Mouse (Mus musculus): Measurements from ENCODE around the gene Frmd5. TPM values are rescaled to one million over a fixed set of nuclear protein-coding genes. Genes with fewer than 3 reads are reported as not detected.

Frmd5 gene
- polyA plus RNA-seq, 1 experiment: not detected

DNA sequence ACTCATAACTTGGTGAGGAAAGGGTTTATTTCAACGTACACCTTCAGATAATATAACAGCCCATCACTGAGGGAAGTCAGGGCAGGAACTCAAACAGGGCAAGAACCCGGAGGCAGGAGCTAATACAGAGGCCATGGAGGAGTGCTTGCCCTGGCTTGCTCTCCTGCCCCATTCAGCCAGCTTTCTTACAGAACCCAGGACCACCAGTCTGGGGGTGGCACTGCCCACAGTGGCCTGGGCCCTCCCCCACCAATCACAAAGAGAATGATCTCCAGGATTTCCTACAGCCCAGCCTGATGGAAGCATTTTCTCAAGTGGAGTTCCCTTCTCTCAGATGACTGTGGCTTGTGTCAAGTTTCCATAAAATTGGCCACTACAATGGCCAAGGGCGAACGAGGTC is 67.5 kb downstream of the Frmd5 start:
- TF ChIP-seq CTCF (IDR thresholded peaks at IDR 0.05; ENCODE audit: low read depth, low read length): no peak
- TF ChIP-seq POLR2A (IDR thresholded peaks at IDR 0.05; ENCODE audit: borderline replicate concordance, low read depth, low read length): no peak
- H3K27ac ChIP-seq (ENCODE audit: insufficient read depth, low read depth, low read length): no peak overlapping the region
- H3K4me3 ChIP-seq (ENCODE audit: insufficient read depth, low read length): no peak overlapping the region
- H3K4me1 ChIP-seq (ENCODE audit: control insufficient read depth, insufficient read depth, low read length): no peaks in the 10 kb centered on the region

DNA sequence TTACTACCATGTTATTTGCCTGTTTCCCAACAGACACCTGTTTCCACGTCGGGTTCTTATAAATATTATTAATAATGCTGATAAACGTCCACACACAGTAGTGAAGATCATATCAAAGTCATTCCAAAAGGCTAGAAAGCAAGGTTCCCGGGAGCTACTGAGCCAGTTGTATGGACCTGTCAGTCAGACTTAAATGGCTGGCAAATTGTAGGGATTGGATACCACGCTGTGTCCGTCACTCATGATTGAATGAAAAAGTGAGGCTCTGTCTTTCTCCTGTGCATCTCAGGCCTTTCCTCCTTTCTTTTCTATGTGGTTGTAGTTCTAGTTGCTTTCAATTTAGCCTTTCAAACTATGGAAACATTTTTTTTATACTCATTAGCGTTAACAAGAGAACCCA is 73.5 kb downstream of the Frmd5 start:
- no peak overlapping the region for H3K4me3 ChIP-seq (ENCODE audit: insufficient read depth, low read length)
- no peak overlapping the region for H3K27ac ChIP-seq (ENCODE audit: insufficient read depth, low read depth, low read length)
- H3K4me1 ChIP-seq (ENCODE audit: control insufficient read depth, insufficient read depth, low read length): no peaks in the 10 kb centered on the region
- no peak for TF ChIP-seq POLR2A (IDR thresholded peaks at IDR 0.05; ENCODE audit: borderline replicate concordance, low read depth, low read length)
- TF ChIP-seq CTCF (IDR thresholded peaks at IDR 0.05; ENCODE audit: low read depth, low read length): no peak

DNA sequence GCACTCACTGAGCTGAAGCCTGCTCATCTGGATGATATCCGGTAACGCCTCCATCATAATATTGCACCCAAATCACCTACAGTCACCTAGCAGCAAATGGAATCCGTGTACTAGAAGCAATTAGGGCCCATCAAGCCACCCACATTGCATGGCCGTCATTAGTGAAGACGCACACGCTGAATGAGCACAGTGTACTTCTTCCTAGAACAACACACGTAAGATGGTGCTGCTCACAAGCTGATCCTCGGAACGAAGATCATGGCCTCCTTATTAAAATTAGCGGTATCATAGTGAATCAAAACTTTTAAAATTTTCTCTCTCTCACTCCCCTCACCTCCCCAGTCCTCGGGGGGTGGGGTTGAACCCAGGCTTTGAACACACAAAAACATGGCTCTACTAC is 76.4 kb downstream of the Frmd5 start:
- H3K27ac ChIP-seq (ENCODE audit: insufficient read depth, low read depth, low read length): no peak overlapping the region
- no peaks in the 10 kb centered on the region for H3K4me1 ChIP-seq (ENCODE audit: control insufficient read depth, insufficient read depth, low read length)
- no peak overlapping the region for H3K4me3 ChIP-seq (ENCODE audit: insufficient read depth, low read length)
- TF ChIP-seq POLR2A (IDR thresholded peaks at IDR 0.05; ENCODE audit: borderline replicate concordance, low read depth, low read length): no peak
- no peak for TF ChIP-seq CTCF (IDR thresholded peaks at IDR 0.05; ENCODE audit: low read depth, low read length)

DNA sequence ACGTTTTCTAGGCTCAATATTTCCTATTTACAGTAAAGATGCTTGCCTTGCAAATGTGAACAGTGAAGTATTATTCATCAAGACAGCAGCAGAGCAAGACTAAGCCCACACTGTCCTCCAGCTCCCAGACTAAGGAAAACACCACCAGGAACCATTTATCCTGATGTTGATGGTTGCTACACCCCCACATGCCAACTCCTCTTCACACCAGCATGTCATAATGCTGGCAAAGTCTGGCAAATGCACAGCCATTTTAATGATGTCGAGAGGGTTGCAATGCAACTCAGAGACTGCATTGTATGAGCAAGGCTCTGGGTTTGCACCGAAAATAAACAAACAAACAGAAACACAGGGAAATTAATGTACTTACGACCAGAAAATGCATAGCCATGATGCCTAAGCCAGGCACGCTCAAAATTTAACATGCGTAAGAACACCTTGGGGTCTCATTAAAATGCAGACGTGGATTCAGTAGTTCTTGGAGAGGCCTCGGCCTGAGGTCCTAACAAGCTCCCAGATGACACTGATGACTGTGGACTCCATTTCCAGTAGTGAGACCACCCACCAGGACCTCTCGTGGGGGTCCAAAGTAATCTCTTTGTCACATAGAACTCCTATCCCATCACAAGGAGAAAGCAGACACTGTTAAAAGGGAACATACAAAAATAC is 77.8 kb downstream of the Frmd5 start:
- Histone ChIP-seq H3K27ac (ENCODE audit: insufficient read depth, low read depth, low read length) (no peak overlapping the region), H3K4me3 (ENCODE audit: insufficient read depth, low read length) (no peak overlapping the region), H3K4me1 (ENCODE audit: control insufficient read depth, insufficient read depth, low read length) (no peaks in the 10 kb centered on the region)
- TF ChIP-seq CTCF (IDR thresholded peaks at IDR 0.05; ENCODE audit: low read depth, low read length): no peak
- no peak for TF ChIP-seq POLR2A (IDR thresholded peaks at IDR 0.05; ENCODE audit: borderline replicate concordance, low read depth, low read length)

DNA sequence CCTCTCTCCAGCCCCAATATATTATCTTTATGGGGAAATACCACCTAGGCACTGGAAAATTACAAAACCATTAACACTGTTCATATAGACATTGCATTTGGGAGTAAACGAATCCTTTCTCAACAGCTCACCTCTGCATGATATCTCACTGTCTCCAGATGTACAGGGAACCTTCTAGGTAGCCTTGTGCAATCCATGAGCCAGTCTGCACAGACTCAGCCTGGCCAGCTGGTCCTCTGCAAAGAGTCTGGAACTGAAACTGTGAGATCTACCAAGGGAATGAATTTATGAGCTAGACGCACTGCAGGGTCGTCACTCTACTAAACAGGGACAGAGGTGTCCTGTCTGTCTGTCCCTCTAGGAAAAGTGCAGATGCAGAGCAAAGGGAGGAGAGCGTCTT is 82.0 kb downstream of the Frmd5 start:
- TF ChIP-seq POLR2A (IDR thresholded peaks at IDR 0.05; ENCODE audit: borderline replicate concordance, low read depth, low read length) (no peak), CTCF (IDR thresholded peaks at IDR 0.05; ENCODE audit: low read depth, low read length) (no peak)
- no peaks in the 10 kb centered on the region for H3K4me1 ChIP-seq (ENCODE audit: control insufficient read depth, insufficient read depth, low read length)
- no peak overlapping the region for H3K27ac ChIP-seq (ENCODE audit: insufficient read depth, low read depth, low read length)
- H3K4me3 ChIP-seq (ENCODE audit: insufficient read depth, low read length): no peak overlapping the region

DNA sequence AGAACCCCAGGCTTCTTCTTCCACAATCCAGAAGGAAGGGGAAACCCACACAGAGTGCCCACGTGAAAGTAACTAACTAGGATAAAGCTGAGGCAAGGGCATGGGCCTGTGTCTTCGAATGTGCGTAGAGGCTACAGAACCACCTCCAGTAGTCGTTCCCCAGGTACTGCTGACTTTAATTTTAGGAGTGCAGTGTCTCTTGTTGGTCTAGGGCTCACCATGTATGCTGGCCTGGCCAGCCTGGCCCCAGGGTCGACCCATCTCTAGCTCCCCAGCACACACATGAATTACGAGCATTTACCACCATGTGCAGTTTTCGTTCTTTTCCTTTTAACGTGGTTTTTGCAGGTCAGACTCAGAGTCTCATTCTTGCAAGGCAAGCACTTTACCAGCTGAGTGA is 83.1 kb downstream of the Frmd5 start:
- Histone ChIP-seq H3K4me3 (ENCODE audit: insufficient read depth, low read length) (no peak overlapping the region), H3K4me1 (ENCODE audit: control insufficient read depth, insufficient read depth, low read length) (no peaks in the 10 kb centered on the region), H3K27ac (ENCODE audit: insufficient read depth, low read depth, low read length) (no peak overlapping the region)
- no peak for TF ChIP-seq POLR2A (IDR thresholded peaks at IDR 0.05; ENCODE audit: borderline replicate concordance, low read depth, low read length)
- no peak for TF ChIP-seq CTCF (IDR thresholded peaks at IDR 0.05; ENCODE audit: low read depth, low read length)

DNA sequence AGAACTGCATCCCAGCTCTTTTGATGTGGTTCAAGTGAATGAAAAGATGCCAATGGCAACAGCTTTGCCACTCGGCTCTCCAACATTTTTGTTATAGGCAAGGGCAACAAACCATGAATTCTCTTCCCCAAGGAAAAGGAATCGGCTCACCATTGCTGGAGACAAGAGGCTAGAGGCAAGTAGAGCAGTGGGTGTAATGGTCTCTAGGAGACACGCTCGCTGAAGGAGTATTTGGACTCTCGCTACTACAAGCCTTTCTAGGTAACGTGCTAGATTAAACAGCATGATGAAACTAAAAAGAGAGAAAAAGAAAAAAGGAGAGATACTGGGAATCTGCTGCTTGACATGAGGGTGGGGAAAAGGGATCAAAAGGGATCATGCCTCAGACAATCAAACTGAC is 87.9 kb downstream of the Frmd5 start:
- TF ChIP-seq POLR2A (IDR thresholded peaks at IDR 0.05; ENCODE audit: borderline replicate concordance, low read depth, low read length): no peak
- no peak for TF ChIP-seq CTCF (IDR thresholded peaks at IDR 0.05; ENCODE audit: low read depth, low read length)
- Histone ChIP-seq H3K4me3 (ENCODE audit: insufficient read depth, low read length) (no peak overlapping the region), H3K27ac (ENCODE audit: insufficient read depth, low read depth, low read length) (no peak overlapping the region), H3K4me1 (ENCODE audit: control insufficient read depth, insufficient read depth, low read length) (no peaks in the 10 kb centered on the region)

DNA sequence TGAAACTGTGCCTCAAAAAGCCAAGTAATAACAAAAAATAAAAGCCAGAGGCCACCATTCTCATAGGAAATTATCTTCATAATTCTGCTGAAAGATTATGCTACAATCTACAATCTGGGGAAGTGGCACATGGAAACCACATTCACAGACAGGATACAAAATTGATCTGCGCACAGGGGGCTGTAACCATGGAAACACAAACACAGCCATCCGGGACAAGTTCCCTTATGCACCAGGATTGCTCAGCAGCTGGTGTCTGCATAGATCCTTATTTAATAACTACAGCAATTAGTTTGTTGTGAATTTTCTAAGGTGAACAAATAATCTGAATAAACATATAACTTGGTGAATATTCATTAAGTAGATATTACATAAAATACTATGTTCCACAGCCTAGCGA is 89.8 kb downstream of the Frmd5 start:
- Histone ChIP-seq H3K4me3 (ENCODE audit: insufficient read depth, low read length) (no peak overlapping the region), H3K27ac (ENCODE audit: insufficient read depth, low read depth, low read length) (no peak overlapping the region)
- TF ChIP-seq CTCF (IDR thresholded peaks at IDR 0.05; ENCODE audit: low read depth, low read length): no peak

DNA sequence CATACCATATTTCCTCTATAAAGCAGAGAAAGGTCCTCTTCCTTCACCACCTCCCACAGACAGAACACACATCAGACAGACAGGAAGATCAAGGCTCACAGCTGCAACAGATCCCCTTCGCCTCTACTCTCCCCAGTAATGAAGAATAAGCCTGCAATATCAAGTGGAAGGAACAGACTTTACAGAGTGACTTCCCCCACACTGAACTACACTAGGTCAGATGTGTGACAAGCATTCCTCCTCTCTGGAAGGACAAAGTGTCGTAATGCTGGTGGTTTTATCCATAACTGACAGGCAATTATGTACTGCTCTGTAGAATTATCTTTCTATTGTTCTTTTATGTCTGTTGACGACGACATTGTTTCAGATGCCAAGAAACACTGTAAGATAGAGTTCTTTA is 93.3 kb downstream of the Frmd5 start:
- TF ChIP-seq POLR2A (IDR thresholded peaks at IDR 0.05; ENCODE audit: borderline replicate concordance, low read depth, low read length): no peak
- no peak for TF ChIP-seq CTCF (IDR thresholded peaks at IDR 0.05; ENCODE audit: low read depth, low read length)
- Histone ChIP-seq H3K4me1 (ENCODE audit: control insufficient read depth, insufficient read depth, low read length) (no peaks in the 10 kb centered on the region), H3K27ac (ENCODE audit: insufficient read depth, low read depth, low read length) (no peak overlapping the region), H3K4me3 (ENCODE audit: insufficient read depth, low read length) (no peak overlapping the region)

More for the DNA sequence above, 89.8 kb downstream of the Frmd5 start:
- no peaks in the 10 kb centered on the region for H3K4me1 ChIP-seq (ENCODE audit: control insufficient read depth, insufficient read depth, low read length)

DNA sequence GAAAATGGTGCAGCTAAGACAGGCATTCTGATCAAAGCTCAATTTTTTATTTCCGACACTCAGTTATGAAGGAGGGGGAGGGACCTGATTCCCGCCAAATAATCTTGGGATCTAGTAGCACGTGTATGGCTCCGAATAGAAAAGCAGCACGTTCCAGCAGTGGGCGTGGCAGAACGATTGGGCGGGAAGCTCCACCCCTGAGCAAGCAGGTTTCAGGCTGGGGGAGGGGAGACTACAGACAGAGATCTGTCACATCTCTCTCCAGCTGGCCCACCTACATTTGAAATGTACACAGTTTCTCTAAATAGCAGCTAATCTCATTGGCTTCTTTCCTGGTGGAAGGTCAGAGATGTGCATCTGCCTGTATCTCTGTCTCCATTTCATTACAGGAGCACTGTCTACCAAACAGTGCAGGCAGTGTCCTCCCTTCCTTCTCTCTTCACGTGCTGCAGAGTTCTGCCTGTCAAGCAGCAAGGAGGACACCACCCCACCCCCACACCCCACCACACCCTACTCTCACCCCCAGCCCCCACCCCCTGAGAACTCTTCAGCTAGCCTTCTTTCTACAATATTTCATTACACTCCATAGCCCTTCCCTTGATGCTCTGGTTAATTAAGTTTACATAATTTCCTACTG is 95.0 kb downstream of the Frmd5 start:
- H3K4me1 ChIP-seq (ENCODE audit: control insufficient read depth, insufficient read depth, low read length): no peaks in the 10 kb centered on the region
- no peak overlapping the region for H3K27ac ChIP-seq (ENCODE audit: insufficient read depth, low read depth, low read length)
- no peak overlapping the region for H3K4me3 ChIP-seq (ENCODE audit: insufficient read depth, low read length)
- no peak for TF ChIP-seq POLR2A (IDR thresholded peaks at IDR 0.05; ENCODE audit: borderline replicate concordance, low read depth, low read length)

All from bone marrow macrophage, adult 2 months (primary cell).